Mouse (Mus musculus) stomach, postnatal 0 days (tissue): Measurements from ENCODE around the gene Aig1.

ENCODE experiments used
- CTCF ChIP-seq: IDR thresholded peaks from 2 replicates; pipeline ENCODE4 v1.5.1; 2016; ENCODE audit warnings: antibody characterized with exemption, low read depth, mild to moderate bottlenecking, moderate library complexity
- EP300 ChIP-seq: optimal IDR thresholded peaks from 2 replicates; pipeline ENCODE3; 2016; ENCODE audit warnings: antibody characterized with exemption

- no peak for TF ChIP-seq CTCF
- TF ChIP-seq EP300 = no peak
Observed at GRCm38 (mm10) chr10:13838511-13839126, 30.2 kb downstream of the Aig1 start.
